Mouse (Mus musculus): Measurements from ENCODE around the gene Lims1. TPM values are rescaled to one million over a fixed set of nuclear protein-coding genes. Genes with fewer than 3 reads are reported as not detected.

Gene Lims1
- polyA plus RNA-seq, 1 experiment from 2014 or later, result 87.4 TPM

DNA sequence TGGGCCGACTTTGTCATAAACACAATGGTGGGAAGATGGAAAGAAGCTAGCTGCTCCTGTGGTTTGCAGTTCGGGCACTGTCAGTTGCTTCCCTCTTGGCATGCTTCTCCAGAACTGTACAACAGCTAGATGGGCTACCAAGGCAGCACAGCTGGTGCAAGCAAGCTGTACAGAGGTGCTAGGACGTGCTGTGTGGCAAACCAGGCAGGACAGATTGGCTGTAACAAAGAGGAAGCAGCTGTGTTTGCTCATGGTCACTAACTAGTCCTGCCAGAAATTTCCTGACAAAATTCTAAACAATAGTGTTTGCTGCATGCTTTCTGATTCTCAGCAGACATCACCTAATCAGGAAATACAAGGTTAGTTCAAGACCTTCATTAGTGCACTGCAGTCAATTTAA lies 93.4 kb downstream of the Lims1 start:
- Histone ChIP-seq H3K27me3 (ENCODE audit: control insufficient read depth, insufficient read depth, low read length) (no peaks in the 10 kb centered on the region), H3K4me1 (ENCODE audit: control insufficient read depth, insufficient read depth, low read length) (no peaks in the 10 kb centered on the region), H3K9me3 (ENCODE audit: control insufficient read depth, low read length) (no peaks in the 10 kb centered on the region), H3K4me3 (ENCODE audit: low read depth, low read length) (no peak overlapping the region), H3K9ac (ENCODE audit: low read length) (no peak overlapping the region), H3K4me2 (ENCODE audit: low read depth) (no peak overlapping the region), H3K27ac (ENCODE audit: low read depth, low read length) (no peak overlapping the region), H3K36me3 (ENCODE audit: control insufficient read depth, insufficient read depth, low read length) (peaks cover 3% of the 10 kb centered on the region; the same call in 1 of the 2 replicates)
- ATAC-seq (ENCODE audit: insufficient read depth, low FRiP score, low TSS enrichment) (no peak), DNase-seq (ENCODE audit: low spot score) (no peak)
- WGBS, result 81% methylated on average over 3 of the region's 3 CpGs

- no peak for DNase-seq (ENCODE audit: low spot score)
- Histone ChIP-seq H3K27ac (ENCODE audit: low read depth, low read length) (no peak overlapping the region), H3K4me2 (ENCODE audit: low read depth) (no peak overlapping the region), H3K36me3 (ENCODE audit: control insufficient read depth, insufficient read depth, low read length) (peaks cover 3% of the 10 kb centered on the region; the same call in 1 of the 2 replicates), H3K9ac (ENCODE audit: low read length) (no peak overlapping the region), H3K4me3 (ENCODE audit: low read depth, low read length) (no peak overlapping the region), H3K9me3 (ENCODE audit: control insufficient read depth, low read length) (no peaks in the 10 kb centered on the region), H3K4me1 (ENCODE audit: control insufficient read depth, insufficient read depth, low read length) (no peaks in the 10 kb centered on the region), H3K27me3 (ENCODE audit: control insufficient read depth, insufficient read depth, low read length) (no peaks in the 10 kb centered on the region)
- ATAC-seq (ENCODE audit: insufficient read depth, low FRiP score, low TSS enrichment), result no peak
- 90% methylated on average over 10 of the region's 10 CpGs for WGBS
Observed at GRCm38 (mm10) chr10:58418290-58418971, 95.2 kb downstream of the Lims1 start.

DNA sequence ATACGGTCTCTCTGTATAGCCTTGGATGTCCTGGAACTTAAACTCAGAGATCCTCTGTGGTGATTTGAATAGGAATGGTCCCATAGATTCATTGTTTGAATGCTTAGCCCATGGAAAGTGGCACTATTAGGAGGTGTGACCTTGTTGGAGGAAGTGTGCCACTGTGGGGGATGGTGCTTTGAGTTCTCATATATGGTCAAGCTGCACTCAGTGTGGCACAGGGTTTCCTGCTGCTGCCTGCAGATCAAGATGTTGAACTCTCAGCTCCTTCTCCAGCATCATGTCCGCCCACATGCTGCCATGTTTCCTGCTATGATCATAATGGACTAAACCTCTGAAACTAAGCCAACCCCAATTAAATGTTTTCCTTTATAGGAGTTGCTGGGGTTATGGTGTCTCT lies 104.7 kb downstream of the Lims1 start:
- H3K9me3 ChIP-seq (ENCODE audit: control insufficient read depth, low read length), result no peaks in the 10 kb centered on the region
- ATAC-seq (ENCODE audit: insufficient read depth, low FRiP score, low TSS enrichment), result no peak
- no peaks in the 10 kb centered on the region for H3K27me3 ChIP-seq (ENCODE audit: control insufficient read depth, insufficient read depth, low read length)
- 94% methylated on average over 2 of the region's 2 CpGs for WGBS
- DNase-seq (ENCODE audit: low spot score), result no peak
- no peaks in the 10 kb centered on the region for H3K4me1 ChIP-seq (ENCODE audit: control insufficient read depth, insufficient read depth, low read length)
- no peak overlapping the region for H3K4me3 ChIP-seq (ENCODE audit: low read depth, low read length)
- H3K4me2 ChIP-seq (ENCODE audit: low read depth), result no peak overlapping the region
- H3K27ac ChIP-seq (ENCODE audit: low read depth, low read length), result no peak overlapping the region
- H3K36me3 ChIP-seq (ENCODE audit: control insufficient read depth, insufficient read depth, low read length), result no peaks in the 10 kb centered on the region; the same call in 1 of the 2 replicates
- no peak overlapping the region for H3K9ac ChIP-seq (ENCODE audit: low read length)

GRCm38 (mm10) chr10:58445850-58446249 lies 122.6 kb downstream of the Lims1 start:
- ATAC-seq (ENCODE audit: insufficient read depth, low FRiP score, low TSS enrichment), result no peak
- peak; percentile 21 for DNase-seq (ENCODE audit: low spot score)
- 0 out of 2 replicates have a peak overlapping the region, but pooled peaks have one; percentile 68 for H3K27ac ChIP-seq (ENCODE audit: low read depth, low read length)
- peak overlapping the region; percentile 71 for H3K4me2 ChIP-seq (ENCODE audit: low read depth)
- H3K36me3 ChIP-seq (ENCODE audit: control insufficient read depth, insufficient read depth, low read length), result no peaks in the 10 kb centered on the region
- no peaks in the 10 kb centered on the region for H3K27me3 ChIP-seq (ENCODE audit: control insufficient read depth, insufficient read depth, low read length)
- 19% methylated on average over 9 of the region's 9 CpGs for whole genome bisulfite sequencing
- no peaks in the 10 kb centered on the region for H3K4me1 ChIP-seq (ENCODE audit: control insufficient read depth, insufficient read depth, low read length)
- H3K9me3 ChIP-seq (ENCODE audit: control insufficient read depth, low read length), result no peaks in the 10 kb centered on the region
- H3K4me3 ChIP-seq (ENCODE audit: low read depth, low read length), result peak overlapping the region; percentile 90
- H3K9ac ChIP-seq (ENCODE audit: low read length), result peak overlapping the region; percentile 78

DNA sequence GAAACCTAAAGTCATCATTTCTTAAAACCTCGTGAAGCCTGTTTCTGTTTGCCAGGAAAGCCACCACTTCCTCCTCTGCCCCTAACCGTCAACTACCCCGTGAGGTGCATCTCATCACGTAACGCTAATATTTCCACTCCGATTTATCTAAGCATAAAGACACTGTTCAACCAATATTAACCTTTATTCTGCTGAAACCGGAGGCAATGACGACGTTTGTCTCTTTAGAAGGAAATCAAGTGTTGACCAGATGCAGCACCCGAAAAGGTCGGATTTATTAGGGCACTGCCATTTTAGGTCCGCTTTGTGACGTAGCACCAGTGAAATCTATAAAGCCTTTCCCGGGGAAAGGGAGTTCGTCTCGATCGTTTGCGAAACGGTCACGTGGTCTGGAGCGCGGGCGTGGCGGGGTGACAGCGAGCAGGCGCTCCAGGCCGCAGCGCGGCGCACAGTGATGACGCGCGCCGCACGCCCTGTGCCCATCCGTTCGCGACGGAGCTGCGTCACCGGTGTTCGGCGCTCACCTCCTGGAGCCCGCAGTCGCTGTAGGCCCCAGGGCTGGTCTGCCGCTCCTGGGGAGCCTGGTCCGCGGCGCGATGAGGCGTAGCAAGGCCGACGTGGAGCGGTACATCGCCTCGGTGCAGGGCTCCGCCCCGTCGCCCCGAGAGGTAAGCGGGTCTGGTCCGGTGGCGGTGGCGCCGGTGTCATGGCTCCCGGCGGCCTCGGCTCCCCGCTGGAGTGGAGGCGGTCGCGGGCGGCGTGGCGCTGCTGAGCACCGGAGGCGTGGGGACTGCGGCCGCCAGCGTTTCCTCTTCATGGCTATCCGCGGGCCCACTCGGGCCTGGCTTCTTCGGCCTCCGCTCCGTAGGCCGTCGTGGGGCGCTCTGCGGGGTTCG lies 123.4 kb downstream of the Lims1 start, which contains the start of gene Ranbp2:
TSS of gene Ranbp2 (plus strand) at position 537 of the 896 bp plus-strand sequence.
- under 1% methylated on average over 82 of the region's 91 CpGs for WGBS
- Histone ChIP-seq H3K9ac (ENCODE audit: low read length) (peak within 1 kb of the TSS; percentile 93), H3K27ac (ENCODE audit: low read depth, low read length) (peak within 1 kb of the TSS; percentile 84), H3K9me3 (ENCODE audit: control insufficient read depth, low read length) (no peaks in the 10 kb centered on the region), H3K4me2 (ENCODE audit: low read depth) (peak within 1 kb of the TSS; percentile 71), H3K36me3 (ENCODE audit: control insufficient read depth, insufficient read depth, low read length) (no peaks in the 10 kb centered on the region), H3K4me3 (ENCODE audit: low read depth, low read length) (peak within 1 kb of the TSS; percentile 90), H3K4me1 (ENCODE audit: control insufficient read depth, insufficient read depth, low read length) (no peaks in the 10 kb centered on the region), H3K27me3 (ENCODE audit: control insufficient read depth, insufficient read depth, low read length) (no peaks in the 10 kb centered on the region)
- peak; percentile 99 for ATAC-seq (ENCODE audit: insufficient read depth, low FRiP score, low TSS enrichment)
- peak; percentile 99 for DNase-seq (ENCODE audit: low spot score)

DNA sequence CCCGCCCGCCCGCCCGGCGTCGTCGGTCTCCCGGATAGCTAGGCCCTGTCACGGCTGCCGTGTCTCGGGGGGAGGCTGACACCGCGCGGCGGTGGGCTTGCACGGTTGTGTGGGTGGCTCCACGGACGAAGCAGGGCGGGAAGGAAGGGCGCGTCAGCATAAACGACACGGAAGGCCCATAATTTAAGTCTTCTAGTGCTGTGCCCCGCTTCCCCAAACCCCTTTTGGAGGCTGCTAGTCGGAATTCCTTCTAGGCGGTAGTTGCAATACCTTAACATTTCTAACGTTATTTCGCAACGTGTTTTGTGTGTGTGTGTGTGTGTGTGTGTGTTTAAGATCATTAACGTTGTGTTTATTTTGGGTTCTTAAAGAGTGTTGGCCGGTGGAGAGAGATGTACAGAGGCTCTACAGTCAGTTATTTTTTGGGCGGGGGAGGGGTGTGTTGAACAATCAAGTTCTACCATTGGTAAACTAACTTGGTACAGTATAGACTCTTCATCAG lies 124.1 kb downstream of the Lims1 start:
- H3K9ac ChIP-seq (ENCODE audit: low read length), result peak overlapping the region; percentile 93
- no peak; the same call in 1 of the 2 replicates for ATAC-seq (ENCODE audit: insufficient read depth, low FRiP score, low TSS enrichment)
- H3K9me3 ChIP-seq (ENCODE audit: control insufficient read depth, low read length), result no peaks in the 10 kb centered on the region
- no peaks in the 10 kb centered on the region for H3K36me3 ChIP-seq (ENCODE audit: control insufficient read depth, insufficient read depth, low read length)
- no peaks in the 10 kb centered on the region for H3K27me3 ChIP-seq (ENCODE audit: control insufficient read depth, insufficient read depth, low read length)
- H3K4me2 ChIP-seq (ENCODE audit: low read depth), result peak overlapping the region; percentile 47
- H3K4me1 ChIP-seq (ENCODE audit: control insufficient read depth, insufficient read depth, low read length), result no peaks in the 10 kb centered on the region
- WGBS, result under 1% methylated on average over 31 of the region's 32 CpGs
- H3K27ac ChIP-seq (ENCODE audit: low read depth, low read length), result peak overlapping the region; percentile 84
- H3K4me3 ChIP-seq (ENCODE audit: low read depth, low read length), result peak overlapping the region; percentile 90
- DNase-seq (ENCODE audit: low spot score), result no peak

DNA sequence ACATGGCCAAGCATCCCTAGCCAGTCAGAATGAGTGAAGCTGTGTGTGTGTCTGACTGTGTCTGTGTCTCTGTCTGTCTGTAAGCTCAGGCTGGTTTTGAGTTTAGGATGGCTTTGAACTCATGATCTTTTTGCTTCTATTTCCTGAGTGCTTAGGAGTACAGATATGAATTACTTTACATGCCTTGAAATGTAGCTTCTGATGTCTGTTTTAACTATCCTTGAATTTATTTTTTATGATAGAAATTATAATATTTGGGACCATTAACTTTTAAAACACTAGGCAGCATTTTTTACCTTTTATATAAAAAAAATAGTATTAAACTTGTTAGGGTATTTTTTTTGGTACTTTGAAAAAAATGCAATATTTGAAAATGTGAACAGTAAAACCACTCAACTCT lies 128.3 kb downstream of the Lims1 start:
- no peak overlapping the region for H3K9ac ChIP-seq (ENCODE audit: low read length)
- H3K4me3 ChIP-seq (ENCODE audit: low read depth, low read length), result no peak overlapping the region
- H3K27ac ChIP-seq (ENCODE audit: low read depth, low read length), result no peak overlapping the region
- no peak overlapping the region for H3K4me2 ChIP-seq (ENCODE audit: low read depth)
- no peaks in the 10 kb centered on the region for H3K36me3 ChIP-seq (ENCODE audit: control insufficient read depth, insufficient read depth, low read length)
- no peaks in the 10 kb centered on the region for H3K4me1 ChIP-seq (ENCODE audit: control insufficient read depth, insufficient read depth, low read length)
- no peak for ATAC-seq (ENCODE audit: insufficient read depth, low FRiP score, low TSS enrichment)
- DNase-seq (ENCODE audit: low spot score), result no peak
- H3K9me3 ChIP-seq (ENCODE audit: control insufficient read depth, low read length), result no peaks in the 10 kb centered on the region
- H3K27me3 ChIP-seq (ENCODE audit: control insufficient read depth, insufficient read depth, low read length), result no peaks in the 10 kb centered on the region

DNA sequence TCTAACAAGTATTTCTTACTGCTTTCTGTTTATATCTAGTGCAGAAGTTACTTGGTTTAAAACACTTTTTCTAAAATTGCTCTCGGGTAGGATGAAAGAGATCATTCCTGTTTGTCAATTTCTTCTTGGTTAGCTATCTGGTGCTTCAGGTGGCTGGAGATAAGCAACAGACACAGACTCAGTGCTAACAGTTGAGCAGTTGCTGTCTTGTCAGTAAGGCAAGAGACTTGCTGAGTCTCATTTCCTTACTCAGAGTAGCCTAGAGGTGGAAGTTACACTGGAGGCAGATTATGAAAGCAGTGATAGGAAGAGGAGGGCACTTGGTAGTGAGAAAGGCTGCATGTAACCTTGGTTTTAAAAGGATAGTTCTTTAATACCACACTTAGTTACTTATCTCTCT lies 128.9 kb downstream of the Lims1 start:
- Histone ChIP-seq H3K4me1 (ENCODE audit: control insufficient read depth, insufficient read depth, low read length) (no peaks in the 10 kb centered on the region), H3K9me3 (ENCODE audit: control insufficient read depth, low read length) (no peaks in the 10 kb centered on the region), H3K27ac (ENCODE audit: low read depth, low read length) (no peak overlapping the region), H3K27me3 (ENCODE audit: control insufficient read depth, insufficient read depth, low read length) (no peaks in the 10 kb centered on the region), H3K36me3 (ENCODE audit: control insufficient read depth, insufficient read depth, low read length) (no peaks in the 10 kb centered on the region), H3K4me2 (ENCODE audit: low read depth) (no peak overlapping the region), H3K9ac (ENCODE audit: low read length) (no peak overlapping the region), H3K4me3 (ENCODE audit: low read depth, low read length) (no peak overlapping the region)
- WGBS, result 81% methylated on average over 1 of the region's 1 CpGs
- no peak for ATAC-seq (ENCODE audit: insufficient read depth, low FRiP score, low TSS enrichment)
- DNase-seq (ENCODE audit: low spot score), result no peak

Data from neural tube, embryonic 11.5 days (tissue).